Mouse (Mus musculus) cerebellum, postnatal 10 days (tissue): ENCODE data around the gene Gm21913.
"Not testable (repeated sequence)": the region's sequence is repeated elsewhere in the genome, so short reads cannot be mapped to it uniquely, and the experiment has no call there.

ENCODE experiments used
- DNase-seq, 2 experiments: peaks; one replicate each; pipeline ENCODE4 v3.0.0; 2021; ENCODE audit warnings: mixed read lengths in 2 of 2

The Gm21913 gene

GRCm38 (mm10) chrY:74623596-74623995 lies at the start of gene Gm21913:
Gm21913 (plus strand) TSS chrY:74623896.
- not testable (repeated sequence) for DNase-seq
